Mouse (Mus musculus) spleen, adult 10 weeks (tissue): ENCODE data around the gene Tpp2. TPM values are rescaled to one million over a fixed set of nuclear protein-coding genes. Genes with fewer than 3 reads are reported as not detected.

Experiments used
- polyA plus RNA-seq: library from polyadenylated mRNA; stranded (reverse); fragments of 350-450 nt; fragmentation: Illumina TruSeq; extraction: RNeasy Lipid Tissue Mini Kit (QIAGEN cat#74804); gene quantifications from one replicate; pipeline ENCODE4 v1.2.3, GENCODE M21; 2015; ENCODE audit warnings: low replicate concordance; ENCODE audit not compliant: insufficient read depth

Tpp2 gene
- 63.5 TPM for polyA plus RNA-seq

GRCm38 (mm10) chr1:43933488-43934415, at the start of gene Tpp2:
TSS of gene Tpp2 (plus strand) at chr1:43933647.

GRCm38 (mm10) chr1:44019934-44020333, 86.5 kb downstream of the Tpp2 start, which contains the start of gene Mettl21c:
TSS of gene Mettl21c (minus strand) at chr1:44020034.

Other genes with a start within 250 kb of the Tpp2 start
- 4.7 TPM for gene 1500015O10Rik, start 203.0 kb upstream of the Tpp2 start, polyA plus RNA-seq
- gene Uxs1, start 105.8 kb upstream of the Tpp2 start, polyA plus RNA-seq, result 21.3 TPM
- gene Mettl21c, start 86.4 kb downstream of the Tpp2 start, polyA plus RNA-seq, result not detected
- 1.1 TPM for gene Gm8251, start 128.3 kb downstream of the Tpp2 start, polyA plus RNA-seq
- 40.6 TPM for gene Tex30, start 168.8 kb downstream of the Tpp2 start, polyA plus RNA-seq
- gene Kdelc1, start 185.2 kb downstream of the Tpp2 start, polyA plus RNA-seq, result 14.3 TPM
- gene Bivm, start 185.3 kb downstream of the Tpp2 start, polyA plus RNA-seq, result 9.3 TPM
- gene Ercc5, start 214.1 kb downstream of the Tpp2 start, polyA plus RNA-seq, result 31.4 TPM